In the genomic region with DNA sequence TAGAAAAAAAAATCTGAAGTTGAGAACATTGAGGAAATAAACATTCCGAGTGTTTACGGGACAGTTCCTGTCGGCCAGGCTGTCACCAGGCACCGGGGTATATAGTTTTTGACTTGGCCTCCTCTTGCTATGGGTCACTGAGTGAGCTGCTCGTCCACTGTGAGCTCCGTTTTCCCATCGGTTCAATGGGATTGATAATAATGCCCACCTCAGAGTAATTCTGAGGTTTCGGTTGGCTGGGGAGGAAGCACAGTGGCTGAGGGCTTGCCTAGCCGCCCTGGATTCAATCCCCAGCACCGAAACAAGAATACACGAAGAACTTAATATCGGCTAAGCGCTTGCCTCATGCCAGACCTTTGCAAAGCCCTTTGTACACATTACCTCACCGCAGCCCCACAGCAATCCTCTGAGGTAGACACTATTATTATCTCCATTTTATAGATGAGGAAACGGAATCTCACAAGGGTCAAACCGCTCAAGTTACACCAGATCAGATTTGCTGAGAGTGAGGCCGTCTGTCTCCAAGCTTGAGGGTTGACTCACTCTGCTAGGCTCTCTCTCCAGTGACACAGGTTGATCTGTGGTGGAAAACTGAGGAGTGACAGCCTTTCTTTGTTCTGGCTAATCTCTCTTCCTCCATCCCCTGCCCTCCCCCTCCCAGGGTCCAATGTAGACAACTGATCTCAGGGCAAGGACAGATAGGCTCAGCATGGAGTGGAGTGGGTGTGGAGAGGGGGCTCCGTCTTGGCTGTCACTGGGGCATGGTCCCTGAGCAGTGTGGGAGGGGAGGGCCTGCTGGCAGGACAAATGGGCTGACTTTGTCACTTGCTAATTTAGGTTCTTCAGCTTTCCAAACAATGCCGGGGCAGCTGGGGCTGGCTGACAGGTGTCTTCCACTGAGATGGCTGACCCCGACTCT, we compare ENCODE assay signal across 7 mouse cellular contexts. TPM values are rescaled to one million over a fixed set of nuclear protein-coding genes. Genes with fewer than 3 reads are reported as not detected.
DNase-seq lines count a peak whose midpoint lies in the region; ATAC-seq and TF ChIP-seq lines count a peak whose summit lies in the region.

No protein-coding gene starts in this region.

- no peaks in the 10 kb centered on the region for H3K36me3 ChIP-seq in embryonic facial prominence, embryonic 10.5 days (replicated peaks)
- H3K36me3 ChIP-seq in intestine, embryonic 16.5 days (ENCODE audit: control insufficient read depth, insufficient read depth, low read length) = no peaks in the 10 kb centered on the region
- H3K36me3 ChIP-seq in midbrain, embryonic 11.5 days (ENCODE audit: control insufficient read depth, insufficient read depth, low read length) = no peaks in the 10 kb centered on the region

- ATAC-seq in intestine, embryonic 16.5 days = peak; percentile 70
- peak; percentile 83 for ATAC-seq in midbrain, embryonic 11.5 days (ENCODE audit: low FRiP score)

- no peaks in the 10 kb centered on the region for H3K9me3 ChIP-seq in embryonic facial prominence, embryonic 10.5 days
- H3K9me3 ChIP-seq in intestine, embryonic 16.5 days (ENCODE audit: control insufficient read depth, low read length) = no peaks in the 10 kb centered on the region
- no peaks in the 10 kb centered on the region for H3K9me3 ChIP-seq in midbrain, embryonic 11.5 days (ENCODE audit: control insufficient read depth, low read length)

- peaks cover 51% of the 10 kb centered on the region for H3K27me3 ChIP-seq in embryonic facial prominence, embryonic 10.5 days (replicated peaks; ENCODE audit: low read depth, poor library complexity, severe bottlenecking)
- no peaks in the 10 kb centered on the region for H3K27me3 ChIP-seq in intestine, embryonic 16.5 days (replicated peaks; ENCODE audit: control insufficient read depth, insufficient read depth, low read length)
- H3K27me3 ChIP-seq in midbrain, embryonic 11.5 days (ENCODE audit: control insufficient read depth, insufficient read depth, low read length) = peaks cover 3% of the 10 kb centered on the region; the same call in 1 of the 2 replicates
- no peaks in the 10 kb centered on the region for H3K27me3 ChIP-seq in cerebellum, adult 2 months (ENCODE audit: control insufficient read depth, insufficient read depth, low read length)

- peaks cover 38% of the 10 kb centered on the region for H3K4me1 ChIP-seq in embryonic facial prominence, embryonic 10.5 days
- H3K4me1 ChIP-seq in intestine, embryonic 16.5 days (ENCODE audit: control insufficient read depth, insufficient read depth, low read length) = peaks cover 43% of the 10 kb centered on the region
- H3K4me1 ChIP-seq in midbrain, embryonic 11.5 days (ENCODE audit: control insufficient read depth, insufficient read depth, low read length) = peaks cover 18% of the 10 kb centered on the region
- H3K4me1 ChIP-seq in cerebellum, adult 2 months (ENCODE audit: control insufficient read depth, insufficient read depth, low read length) = no peaks in the 10 kb centered on the region

- no peak for TF ChIP-seq POLR2A in cerebellum, adult 2 months (IDR thresholded peaks at IDR 0.05; ENCODE audit: borderline replicate concordance, insufficient read depth, low read length)

- TF ChIP-seq CTCF in cerebellum, adult 2 months (IDR thresholded peaks at IDR 0.05; ENCODE audit: borderline replicate concordance, insufficient read depth, low read depth, low read length) = no peak

- H3K4me2 ChIP-seq in intestine, embryonic 16.5 days (ENCODE audit: low read depth, low read length) = peak overlapping the region; percentile 61
- H3K4me2 ChIP-seq in midbrain, embryonic 11.5 days = peak overlapping the region; percentile 42

- peak overlapping the region; percentile 71 for H3K9ac ChIP-seq in intestine, embryonic 16.5 days (ENCODE audit: low read depth, low read length)
- H3K9ac ChIP-seq in midbrain, embryonic 11.5 days (ENCODE audit: low read length) = peak overlapping the region; percentile 43; the same call in 1 of the 2 replicates

- DNase-seq in Muller cell, postnatal 12 days (ENCODE audit: inconsistent ontology term) = peak; percentile 66
- peak; percentile 46 for DNase-seq in embryonic facial prominence, embryonic 10.5 days (ENCODE audit: low spot score)
- peak; percentile 91 for DNase-seq in midbrain, embryonic 11.5 days (ENCODE audit: low spot score, missing footprints)
- no peak for DNase-seq in cerebellum, adult 2 months
- no peak for DNase-seq in frontal cortex, adult 2 months (ENCODE audit: extremely low spot score in 1 of 2, low spot score in 1 of 2)
- DNase-seq in adrenal gland, adult (ENCODE audit: inconsistent age in 2 of 2, low spot score in 1 of 2) = no peak

- H3K4me3 ChIP-seq in embryonic facial prominence, embryonic 10.5 days = peak overlapping the region; percentile 46
- H3K4me3 ChIP-seq in intestine, embryonic 16.5 days (ENCODE audit: low read length) = peak overlapping the region; percentile 35
- peak overlapping the region; percentile 15; the same call in 1 of the 2 replicates for H3K4me3 ChIP-seq in midbrain, embryonic 11.5 days (ENCODE audit: low read depth, low read length)
- H3K4me3 ChIP-seq in cerebellum, adult 2 months (replicated peaks; ENCODE audit: insufficient read depth, low read depth, low read length) = no peak overlapping the region

- WGBS in embryonic facial prominence, embryonic 10.5 days = 41% methylated on average over 20 of the region's 20 CpGs
- 19% methylated on average over 20 of the region's 20 CpGs for WGBS in intestine, embryonic 16.5 days
- WGBS in midbrain, embryonic 11.5 days = 25% methylated on average over 20 of the region's 20 CpGs
- 66% methylated on average over 20 of the region's 20 CpGs for WGBS in cerebellum, adult 2 months

- peak overlapping the region; percentile 48 for H3K27ac ChIP-seq in embryonic facial prominence, embryonic 10.5 days (replicated peaks)
- peak overlapping the region; percentile 82 for H3K27ac ChIP-seq in intestine, embryonic 16.5 days (ENCODE audit: low read length)
- H3K27ac ChIP-seq in midbrain, embryonic 11.5 days (ENCODE audit: low read depth, low read length) = no peak overlapping the region
- no peak overlapping the region for H3K27ac ChIP-seq in cerebellum, adult 2 months (ENCODE audit: insufficient read depth, low read length)

RNA-seq across cellular contexts. Expression of a gene that starts 15.2 kb away (rescaled TPM):
- 5.5 and 7.9 TPM in 2 replicates for polyA plus RNA-seq in embryonic facial prominence, embryonic 10.5 days (2016; fragmentation: Nextera tagmentation; extraction: Ambion mirVana)
- 6.4 and 8.7 TPM in 2 replicates for polyA plus RNA-seq in intestine, embryonic 16.5 days (2015; fragmentation: Nextera tagmentation; extraction: Ambion mirVana)
- polyA plus RNA-seq in midbrain, embryonic 11.5 days (2014; fragmentation: Nextera tagmentation; extraction: Ambion mirVana) = 0.95 and 1.3 TPM in 2 replicates
- polyA plus RNA-seq in cerebellum, adult 2 months (2012; rRNA removed) = 22.1 and 25.9 TPM in 2 replicates
- 10.5 and 11.3 TPM in 2 replicates for polyA plus RNA-seq in frontal cortex, adult 2 months (2012; rRNA removed)

RNA-seq across cellular contexts. Expression of a gene that starts 23.9 kb away (rescaled TPM):
- 7.5 TPM in 2 replicates for polyA plus RNA-seq in embryonic facial prominence, embryonic 10.5 days (2016; fragmentation: Nextera tagmentation; extraction: Ambion mirVana)
- 260 and 283 TPM in 2 replicates for polyA plus RNA-seq in intestine, embryonic 16.5 days (2015; fragmentation: Nextera tagmentation; extraction: Ambion mirVana)
- polyA plus RNA-seq in midbrain, embryonic 11.5 days (2014; fragmentation: Nextera tagmentation; extraction: Ambion mirVana) = 0.36 and 0.37 TPM in 2 replicates
- 0.76 and 1.2 TPM in 2 replicates for polyA plus RNA-seq in cerebellum, adult 2 months (2012; rRNA removed)
- 1.6 and 1.8 TPM in 2 replicates for polyA plus RNA-seq in frontal cortex, adult 2 months (2012; rRNA removed)

RNA-seq across cellular contexts. Expression of a gene that starts 28.6 kb away (rescaled TPM):
- 29.0 and 32.2 TPM in 2 replicates for polyA plus RNA-seq in embryonic facial prominence, embryonic 10.5 days (2016; fragmentation: Nextera tagmentation; extraction: Ambion mirVana)
- polyA plus RNA-seq in intestine, embryonic 16.5 days (2015; fragmentation: Nextera tagmentation; extraction: Ambion mirVana) = 36.2 and 36.6 TPM in 2 replicates
- polyA plus RNA-seq in midbrain, embryonic 11.5 days (2014; fragmentation: Nextera tagmentation; extraction: Ambion mirVana) = 16.9 and 19.4 TPM in 2 replicates
- 72.7 and 93.0 TPM in 2 replicates for polyA plus RNA-seq in cerebellum, adult 2 months (2012; rRNA removed)
- polyA plus RNA-seq in frontal cortex, adult 2 months (2012; rRNA removed) = 33.6 and 41.1 TPM in 2 replicates

RNA-seq across cellular contexts. Expression of a gene that starts 41.7 kb away (rescaled TPM):
- 1.1 and 4.4 TPM in 2 replicates for polyA plus RNA-seq in embryonic facial prominence, embryonic 10.5 days (2016; fragmentation: Nextera tagmentation; extraction: Ambion mirVana)
- polyA plus RNA-seq in intestine, embryonic 16.5 days (2015; fragmentation: Nextera tagmentation; extraction: Ambion mirVana) = 23.5 and 26.7 TPM in 2 replicates
- polyA plus RNA-seq in midbrain, embryonic 11.5 days (2014; fragmentation: Nextera tagmentation; extraction: Ambion mirVana) = 0.82 and 0.92 TPM in 2 replicates
- 1.4 and 2.8 TPM in 2 replicates for polyA plus RNA-seq in cerebellum, adult 2 months (2012; rRNA removed)
- polyA plus RNA-seq in frontal cortex, adult 2 months (2012; rRNA removed) = 11.6 and 13.8 TPM in 2 replicates

Comparison
In these comparisons a context has a peak if more than half of its experiments do, and no peak if none do; other contexts are left out.
1. DNase-seq: peak in Muller cell, postnatal 12 days (single experiment), embryonic facial prominence, embryonic 10.5 days (single experiment) and midbrain, embryonic 11.5 days (single experiment); none in cerebellum, adult 2 months (0 of 2), frontal cortex, adult 2 months (0 of 2) and adrenal gland, adult (0 of 2).
2. H3K27ac ChIP-seq: peak in embryonic facial prominence, embryonic 10.5 days (single experiment) and intestine, embryonic 16.5 days (single experiment); none in midbrain, embryonic 11.5 days (single experiment) and cerebellum, adult 2 months (single experiment).
3. RNA of a gene that starts 23.9 kb away (polyA plus RNA-seq): 260 to 283 TPM in intestine, embryonic 16.5 days; 7.5 TPM in embryonic facial prominence, embryonic 10.5 days, 1.6 to 1.8 TPM in frontal cortex, adult 2 months, 0.76 to 1.2 TPM in cerebellum, adult 2 months and 0.36 to 0.37 TPM in midbrain, embryonic 11.5 days; every median in the first group is over 10 times any median in the second.